Mouse (Mus musculus) kidney, postnatal 0 days (tissue): ENCODE measurements around the gene Phactr2. TPM values are rescaled to one million over a fixed set of nuclear protein-coding genes. Genes with fewer than 3 reads are reported as not detected.
"Not testable (repeated sequence)": the region's sequence is repeated elsewhere in the genome, so short reads cannot be mapped to it uniquely, and the experiment has no call there.

Source experiments
- ATAC-seq: fragments of 200-750 bp; cut with Nextera tagmentation; replicated peaks from 2 replicates; pipeline ENCODE4 v1.8.0; 2017; ENCODE audit warnings: low read depth, moderate number of reproducible peaks, moderate TSS enrichment, moderate library complexity; ENCODE audit not compliant: low FRiP score
- DNase-seq: peaks from one replicate; pipeline ENCODE4 v3.0.0-alpha.2; 2016; ENCODE audit warnings: low spot score
- H3K27ac ChIP-seq: fragments of 300-500 bp; sonication (generic); 2 replicates; pipeline ENCODE4 v1.5.1; 2014; ENCODE audit warnings: mild to moderate bottlenecking
- H3K27me3 ChIP-seq: fragments of 300-500 bp; sonication (generic); 2 replicates; pipeline ENCODE4 v1.6.1; 2014; ENCODE audit warnings: low read length, mixed read lengths; ENCODE audit not compliant: insufficient read depth
- H3K36me3 ChIP-seq: fragments of 300-500 bp; sonication (generic); 2 replicates; pipeline ENCODE4 v1.6.1; 2014; ENCODE audit warnings: low read length, mixed read lengths; ENCODE audit not compliant: insufficient read depth
- H3K4me1 ChIP-seq: fragments of 300-500 bp; sonication (generic); replicated peaks from 2 replicates; pipeline ENCODE4 v1.6.1; 2014; ENCODE audit warnings: antibody characterized with exemption, low read length, mixed read lengths; ENCODE audit not compliant: insufficient read depth
- H3K4me2 ChIP-seq: fragments of 300-500 bp; sonication (generic); 2 replicates; pipeline ENCODE4 v1.6.1; 2014; ENCODE audit warnings: mild to moderate bottlenecking, low read length, moderate library complexity, mixed read lengths
- H3K4me3 ChIP-seq: fragments of 300-500 bp; sonication (generic); replicated peaks from 2 replicates; pipeline ENCODE4 v1.5.1; 2014; ENCODE audit warnings: low read depth, low read length
- H3K9ac ChIP-seq: fragments of 300-500 bp; sonication (generic); 2 replicates; pipeline ENCODE4 v1.6.1; 2014; ENCODE audit warnings: low read depth, low read length
- H3K9me3 ChIP-seq: fragments of 300-500 bp; sonication (generic); replicated peaks from 2 replicates; pipeline ENCODE4 v1.6.1; 2016; ENCODE audit warnings: low read length, inconsistent platforms, mixed read lengths
- CTCF ChIP-seq: IDR thresholded peaks from 2 replicates; pipeline ENCODE4 v1.5.1; 2016; ENCODE audit warnings: antibody characterized with exemption, low read depth, mild to moderate bottlenecking, moderate library complexity
- WGBS: fragments of 180-500 bp; shearing (Covaris S2); extraction: QIAGEN DNeasy Blood & Tissue Kit; methylation state at CpG from one replicate; pipeline ENCODE4 v1.1.7; 2014; 5-methylcytosine and 5-hydroxymethylcytosine counted together
- polyA plus RNA-seq: library from polyadenylated mRNA; unstranded; fragments of >200 nt; fragmentation: Nextera tagmentation; extraction: Ambion mirVana; gene quantifications from 2 replicates; pipeline ENCODE4 v1.2.1, GENCODE M21; 2015

The Phactr2 gene
- polyA plus RNA-seq = 23.7 and 26.4 TPM in 2 replicates

DNA sequence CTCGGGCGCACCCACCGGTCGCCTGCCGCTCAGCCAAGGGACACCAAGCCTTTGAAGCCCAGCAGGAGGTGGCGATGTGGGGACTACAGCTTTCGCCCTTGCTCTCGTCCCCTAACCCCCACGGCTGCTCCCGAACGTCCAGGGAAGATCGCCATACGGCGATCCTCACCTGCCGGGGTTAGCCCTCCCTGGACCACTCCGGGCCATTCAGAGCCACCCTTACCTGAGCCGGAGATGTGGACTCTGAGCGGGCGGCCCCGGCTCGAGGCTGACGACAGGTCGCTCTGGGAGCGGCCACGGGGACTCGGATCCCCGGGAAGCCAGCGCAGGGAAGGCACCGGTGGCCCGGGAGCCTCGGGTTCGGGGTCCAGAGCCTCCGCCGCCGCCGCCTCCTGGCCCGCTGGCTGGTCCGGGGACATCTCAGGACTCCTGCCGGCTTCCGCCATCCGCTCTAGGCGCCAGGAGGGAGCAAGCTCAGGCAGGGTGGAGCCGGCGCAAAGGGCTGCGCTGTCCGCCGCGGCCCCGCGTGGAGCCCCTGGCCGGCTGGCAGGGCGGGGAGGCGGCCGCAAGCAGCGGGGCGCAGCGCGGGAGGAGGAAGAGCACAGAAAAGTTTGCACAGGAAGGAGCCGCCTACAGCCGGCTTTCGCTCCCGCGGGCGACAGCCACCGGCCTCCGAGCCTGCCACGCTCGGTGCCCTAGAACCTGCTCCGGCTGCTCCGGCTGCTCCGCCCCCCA is at the start of gene Phactr2:
Gene Phactr2 (minus strand): TSS at position 580 of the 735 bp plus-strand sequence.
- ATAC-seq (peak; percentile 84), DNase-seq (peak; percentile 66)
- H3K4me1 ChIP-seq = peaks cover 5% of the 10 kb centered on the region; the same call in 1 of the 2 replicates
- H3K9ac ChIP-seq = peak within 1 kb of the TSS; percentile 80
- peak within 1 kb of the TSS; percentile 99 for H3K4me2 ChIP-seq
- TF ChIP-seq CTCF = no peak
- no peaks in the 10 kb centered on the region for H3K9me3 ChIP-seq
- H3K27me3 ChIP-seq = no peaks in the 10 kb centered on the region
- WGBS = under 1% methylated on average over 63 of the region's 71 CpGs
- H3K27ac ChIP-seq = peak within 1 kb of the TSS; percentile 77
- no peaks in the 10 kb centered on the region for H3K36me3 ChIP-seq
- H3K4me3 ChIP-seq = peak within 1 kb of the TSS; percentile 76

- Histone ChIP-seq H3K27me3 (no peaks in the 10 kb centered on the region), H3K9me3 (no peaks in the 10 kb centered on the region), H3K4me3 (no peak overlapping the region), H3K36me3 (no peaks in the 10 kb centered on the region), H3K4me2 (no peak overlapping the region), H3K9ac (no peak overlapping the region), H3K4me1 (no peaks in the 10 kb centered on the region), H3K27ac (no peak overlapping the region)
- DNase-seq = no peak
- no peak for TF ChIP-seq CTCF
- 82% methylated on average over 4 of the region's 4 CpGs for WGBS
- no peak for ATAC-seq
These were observed 47.6 kb upstream of the Phactr2 start for GRCm38 (mm10) chr10:13521857-13522256.

GRCm38 (mm10) chr10:13502371-13502770 is 28.2 kb upstream of the Phactr2 start:
- no peak for TF ChIP-seq CTCF
- no peaks in the 10 kb centered on the region for H3K4me1 ChIP-seq
- no peaks in the 10 kb centered on the region for H3K27me3 ChIP-seq
- peaks cover 15% of the 10 kb centered on the region for H3K36me3 ChIP-seq
- H3K4me3 ChIP-seq = no peak overlapping the region
- ATAC-seq (no peak), DNase-seq (no peak)
- H3K27ac ChIP-seq = no peak overlapping the region
- peak overlapping the region; percentile 87; the same call in 1 of the 2 replicates for H3K4me2 ChIP-seq
- no peaks in the 10 kb centered on the region for H3K9me3 ChIP-seq
- no peak overlapping the region for H3K9ac ChIP-seq
- WGBS = 81% methylated on average over 8 of the region's 8 CpGs

GRCm38 (mm10) chr10:13501533-13501932 is 27.3 kb upstream of the Phactr2 start:
- DNase-seq, ATAC-seq, H3K4me1 ChIP-seq, H3K9me3 ChIP-seq, H3K27ac ChIP-seq, H3K27me3 ChIP-seq: not testable (repeated sequence)
- H3K4me3 ChIP-seq = peak overlapping the region; percentile 56
- peaks cover 13% of the 10 kb centered on the region for H3K36me3 ChIP-seq
- H3K9ac ChIP-seq = peak overlapping the region; percentile 63
- WGBS = 53% methylated on average over 4 of the region's 4 CpGs
- H3K4me2 ChIP-seq = peak overlapping the region; percentile 87

GRCm38 (mm10) chr10:13500938-13501496 is 26.8 kb upstream of the Phactr2 start:
- ATAC-seq (peak; percentile 98), DNase-seq (peak; percentile 93)
- H3K4me3 ChIP-seq = peak overlapping the region; percentile 56
- H3K4me2 ChIP-seq = peak overlapping the region; percentile 87
- no peaks in the 10 kb centered on the region for H3K27me3 ChIP-seq
- H3K9ac ChIP-seq = peak overlapping the region; percentile 63
- H3K9me3 ChIP-seq = no peaks in the 10 kb centered on the region
- peak overlapping the region; percentile 58 for H3K27ac ChIP-seq
- H3K4me1 ChIP-seq = no peaks in the 10 kb centered on the region
- TF ChIP-seq CTCF = no peak
- 0% methylated on average over 30 of the region's 30 CpGs for WGBS
- peaks cover 12% of the 10 kb centered on the region for H3K36me3 ChIP-seq

DNA sequence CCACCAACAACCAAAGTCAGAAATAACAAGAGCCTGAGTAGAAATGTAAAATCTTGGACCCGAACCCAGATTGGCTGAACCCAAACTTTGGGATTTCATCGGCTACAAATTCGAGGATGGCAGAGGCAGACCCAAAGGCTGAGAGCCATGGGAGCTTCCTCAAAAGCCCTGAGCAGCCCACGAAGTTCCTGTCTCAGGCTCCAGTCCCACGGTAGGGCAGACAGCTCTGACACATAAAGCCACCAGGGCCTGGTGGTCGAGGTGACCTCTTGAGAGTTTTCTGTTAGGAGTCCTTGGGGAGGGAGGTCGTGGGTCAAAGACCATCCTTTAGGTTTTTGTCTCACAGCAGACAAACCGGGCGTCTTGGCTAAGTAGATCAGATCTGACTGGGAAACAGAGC is 26.3 kb upstream of the Phactr2 start:
- ATAC-seq (0 out of 2 replicates have a peak, but pooled peaks have one; percentile 13), DNase-seq (no peak)
- H3K27me3 ChIP-seq = no peaks in the 10 kb centered on the region
- H3K4me3 ChIP-seq = peak overlapping the region; percentile 56; the same call in 1 of the 2 replicates
- peak overlapping the region; percentile 58 for H3K27ac ChIP-seq
- H3K9ac ChIP-seq = no peak overlapping the region
- no peaks in the 10 kb centered on the region for H3K9me3 ChIP-seq
- no peak for TF ChIP-seq CTCF
- peaks cover 12% of the 10 kb centered on the region for H3K36me3 ChIP-seq
- H3K4me2 ChIP-seq = peak overlapping the region; percentile 87
- 46% methylated on average over 9 of the region's 9 CpGs for WGBS
- H3K4me1 ChIP-seq = no peaks in the 10 kb centered on the region
